Mouse (Mus musculus): ENCODE results near the gene Rab33b. TPM values are rescaled to one million over a fixed set of nuclear protein-coding genes. Genes with fewer than 3 reads are reported as not detected.
A peak's percentile ranks its signal among the peaks of the same experiment; 100 is the strongest.

Gene Rab33b
- total RNA-seq, 2 experiments from 2014 or later: 13.8 to 14.6 TPM

- peak; percentile 86 for DNase-seq
Measured at GRCm38 (mm10) chr3:51510903-51511302, 27.2 kb downstream of the Rab33b start.

- DNase-seq: peak; percentile 13
Measured at GRCm38 (mm10) chr3:51511983-51512382, 28.3 kb downstream of the Rab33b start.

DNA sequence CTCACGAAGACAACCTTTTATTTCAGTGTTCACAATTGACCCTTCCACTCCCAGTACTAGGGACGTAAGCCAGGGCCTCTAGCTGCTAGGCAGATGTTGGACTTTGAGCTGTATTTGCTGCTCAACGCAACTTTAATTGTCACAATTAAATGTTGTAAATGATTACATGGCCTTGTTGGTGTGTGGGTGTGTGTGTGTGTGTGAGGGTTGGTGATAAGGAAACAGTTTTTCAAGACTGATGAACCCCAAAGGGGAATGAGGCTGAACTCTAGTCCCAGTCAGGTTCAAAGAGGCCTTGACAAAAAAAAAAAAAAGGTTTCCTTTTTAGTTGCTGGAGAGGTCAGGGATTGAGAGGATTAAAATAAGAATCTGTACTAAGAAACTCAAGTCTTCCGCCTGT is 33.7 kb downstream of the Rab33b start:
- no peak for DNase-seq

DNA sequence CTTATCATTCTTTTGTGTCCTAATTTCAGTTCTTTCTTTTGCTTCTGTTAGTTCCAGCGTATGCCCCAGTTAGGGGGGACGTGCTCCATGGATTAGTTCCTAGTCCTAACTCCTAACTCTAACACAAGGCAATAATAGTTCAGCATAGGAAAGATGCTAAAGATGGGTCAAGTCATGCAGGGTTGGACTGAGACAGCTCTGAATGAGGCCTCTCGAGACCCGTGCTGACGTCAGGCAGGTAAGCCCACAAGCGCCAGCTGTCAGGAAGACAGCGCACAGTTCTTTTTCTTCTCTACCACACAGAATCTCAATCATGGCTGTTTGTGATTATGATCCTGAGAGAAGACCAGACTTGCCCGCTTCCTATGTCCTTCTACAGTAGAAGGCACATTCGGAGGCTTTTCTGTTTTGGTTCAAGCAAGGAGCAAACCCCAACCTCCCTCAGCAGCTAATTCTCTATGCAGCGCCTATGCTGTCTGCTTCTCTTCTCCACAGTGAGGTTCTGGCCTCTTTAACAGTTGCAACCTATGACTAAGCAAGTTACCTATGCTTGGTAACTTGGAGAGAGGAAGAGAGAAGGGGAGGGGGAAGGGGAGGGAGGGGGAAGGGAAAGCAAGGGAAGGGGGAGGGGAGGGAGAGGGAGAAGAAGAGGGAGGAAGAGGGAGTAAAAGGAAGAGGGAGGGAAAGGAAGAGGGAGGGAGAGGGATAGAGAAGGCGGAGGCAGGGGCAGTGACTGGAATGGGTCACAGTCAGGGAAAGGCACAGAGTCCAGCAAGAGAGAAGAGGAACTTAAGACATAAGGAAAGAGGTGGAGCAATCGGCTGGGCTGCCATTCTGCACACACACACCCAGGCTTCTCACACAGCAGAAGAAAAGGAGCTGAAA is 34.4 kb downstream of the Rab33b start:
- no peak for DNase-seq

DNA sequence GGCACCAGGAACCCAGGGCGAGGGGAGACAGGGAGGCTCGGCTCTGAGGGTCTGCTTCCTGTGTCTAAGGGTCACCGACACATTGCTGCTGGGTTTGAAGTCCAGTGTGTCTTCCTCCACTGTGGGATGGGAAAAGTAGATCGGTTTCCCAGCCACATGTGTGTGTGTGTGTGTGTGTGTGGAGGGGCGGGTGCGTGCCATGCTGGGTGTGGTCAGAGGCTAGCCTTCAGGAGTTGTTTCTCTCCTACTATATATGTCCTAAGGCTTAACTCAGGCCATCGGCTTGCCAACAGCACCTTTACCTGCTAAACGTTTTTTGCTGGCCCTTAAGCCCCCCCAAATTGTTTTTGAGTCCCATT is 35.0 kb downstream of the Rab33b start:
- DNase-seq: no peak

GRCm38 (mm10) chr3:51521262-51521661 is 37.5 kb downstream of the Rab33b start:
- no peak for DNase-seq

- DNase-seq: peak; percentile 37
Measured at GRCm38 (mm10) chr3:51525186-51525785, 41.6 kb downstream of the Rab33b start.

DNA sequence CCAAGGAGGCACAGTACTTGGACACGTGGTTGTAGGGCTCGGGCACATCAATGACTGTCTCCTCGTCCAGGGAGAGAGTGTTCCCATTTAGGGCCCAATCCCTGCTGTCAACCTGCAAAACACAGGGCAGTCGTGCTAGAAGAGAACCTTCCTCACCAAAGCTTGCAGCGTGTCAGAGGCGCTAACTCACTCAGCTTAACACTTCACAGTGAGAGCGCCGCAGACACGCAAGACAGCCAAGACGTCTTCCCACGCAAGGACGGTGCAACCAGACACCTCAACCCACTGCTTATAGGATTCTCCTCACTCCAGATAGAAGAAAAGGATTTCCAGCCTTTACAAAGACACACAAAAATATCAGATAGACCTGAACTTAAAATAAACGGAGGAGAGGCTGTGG is 43.2 kb downstream of the Rab33b start:
- DNase-seq: no peak

GRCm38 (mm10) chr3:51531473-51532281 is 48.0 kb downstream of the Rab33b start:
- DNase-seq: peak; percentile 80

DNA sequence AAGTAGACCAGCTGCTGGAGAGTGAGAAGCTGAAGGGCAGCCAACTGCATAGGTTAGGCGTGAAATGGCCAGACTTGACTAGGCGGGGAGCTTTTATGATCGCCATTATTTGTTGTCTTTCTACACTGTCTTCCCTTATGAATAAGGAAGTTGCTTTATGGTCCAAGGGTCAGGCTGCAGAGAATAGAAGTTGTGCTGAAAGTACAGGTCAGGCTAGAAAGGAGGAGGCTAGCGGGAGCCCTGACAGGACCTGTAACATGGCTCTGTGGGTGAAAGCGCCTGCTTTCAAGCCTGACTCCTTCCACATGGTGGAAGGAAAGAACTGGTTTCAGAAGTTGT is 48.5 kb downstream of the Rab33b start:
- DNase-seq: no peak

DNA sequence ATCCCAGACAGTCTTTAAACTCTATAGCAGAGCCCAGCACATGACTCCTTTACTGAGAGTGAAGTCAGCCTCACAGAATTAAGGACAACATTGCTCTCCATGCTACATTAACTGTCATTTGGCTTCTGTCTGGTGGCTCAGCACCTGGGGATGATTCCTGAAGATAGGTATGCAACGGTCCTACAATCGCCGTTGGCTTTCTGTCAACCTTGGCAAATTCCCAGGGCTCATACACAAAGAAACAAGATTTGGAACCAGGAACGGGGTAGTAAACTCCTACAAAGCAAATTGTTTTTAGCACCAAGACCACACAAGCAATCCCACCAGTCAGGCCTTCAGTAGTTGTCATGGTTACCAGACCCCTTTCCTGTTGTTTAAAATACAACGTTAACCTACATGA is 49.9 kb downstream of the Rab33b start:
- DNase-seq: no peak

GRCm38 (mm10) chr3:51534013-51534412 is 50.3 kb downstream of the Rab33b start:
- DNase-seq: no peak

DNA sequence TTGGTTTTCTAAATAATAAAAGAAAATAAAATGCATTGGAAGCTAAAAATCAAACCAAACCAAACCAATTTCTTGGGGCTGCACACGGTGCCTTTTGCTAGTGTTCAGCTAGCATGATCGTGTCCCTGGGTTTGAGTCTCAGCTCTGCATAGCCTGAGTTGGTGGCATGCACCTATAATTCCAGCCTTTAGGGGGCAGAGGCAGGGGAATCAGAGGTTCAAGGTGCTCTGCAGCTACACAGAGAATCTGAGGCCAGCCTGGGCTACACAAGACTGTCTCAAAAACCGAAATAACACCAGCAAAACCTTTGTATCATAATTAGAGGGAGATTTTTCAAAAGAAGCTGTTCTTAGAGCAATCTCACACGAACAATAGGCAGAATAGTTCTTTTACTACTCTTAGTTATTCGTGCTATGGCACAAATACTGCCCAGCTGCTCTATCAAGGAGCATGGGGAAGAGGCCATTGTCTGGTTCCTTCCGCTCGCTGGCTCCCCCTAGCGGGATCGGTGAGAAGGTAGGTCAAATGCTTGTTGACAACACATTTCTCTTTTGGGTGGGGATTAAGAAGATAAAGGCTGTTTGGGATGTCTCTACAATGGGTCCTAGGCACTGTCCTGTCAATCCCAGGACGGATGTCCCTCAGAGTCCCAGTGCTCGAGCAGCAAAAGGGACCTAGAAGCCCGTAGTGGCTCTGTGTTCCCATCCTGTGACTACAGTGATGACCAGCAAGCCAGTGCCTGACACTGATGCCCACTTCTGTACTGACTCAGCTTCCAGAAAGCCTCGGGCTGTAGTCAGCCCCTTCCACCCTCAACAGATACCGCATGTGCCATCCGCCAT is 56.1 kb downstream of the Rab33b start:
- peak; percentile 89 for DNase-seq

DNA sequence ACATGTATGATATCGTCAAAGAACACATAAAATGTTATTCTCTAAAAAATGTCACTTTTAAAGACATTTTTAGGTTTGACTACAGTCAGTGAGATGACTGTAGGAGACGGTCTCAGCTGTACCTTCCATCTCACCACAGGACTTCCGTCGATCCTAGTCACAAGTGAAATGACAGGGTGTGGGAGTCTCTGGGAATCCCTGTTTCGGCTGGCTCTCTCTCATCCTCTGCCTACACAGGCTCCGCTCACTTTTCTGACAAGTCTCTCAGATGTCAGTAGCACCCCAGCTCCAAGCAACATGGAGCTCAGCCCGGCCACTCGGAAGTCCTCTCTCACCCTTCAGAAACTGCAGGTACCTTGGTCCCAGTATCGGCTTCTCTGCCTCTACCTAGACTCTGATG is 56.9 kb downstream of the Rab33b start:
- no peak for DNase-seq

- DNase-seq: no peak
Measured at GRCm38 (mm10) chr3:51544442-51545128, 60.9 kb downstream of the Rab33b start.

Other genes starting within 250 kb of the Rab33b start
- gene Elf2, start 143.3 kb upstream of the Rab33b start, total RNA-seq (2021): 10 to 100 TPM; 84.3 to 94.5 TPM
- gene Mgarp, start 87.2 kb upstream of the Rab33b start, total RNA-seq (2021): 100 to 1,000 TPM; 235 to 238 TPM
- gene Ndufc1, start 74.9 kb upstream of the Rab33b start, total RNA-seq (2021): 1,000 to 10,000 TPM in 1 of 2 experiments, 100 to 1,000 TPM in 1; 989 to 1,053 TPM
- 10 to 100 TPM; 40.2 to 51.9 TPM for gene Naa15, start 68.8 kb upstream of the Rab33b start, total RNA-seq (2021)
- gene Setd7, start 77.0 kb downstream of the Rab33b start, total RNA-seq (2021): 10 to 100 TPM; 30.9 to 32.6 TPM
- 10 to 100 TPM; 45.3 to 46.4 TPM for gene Mgst2, start 176.4 kb downstream of the Rab33b start, total RNA-seq (2021)